Mouse (Mus musculus): Measurements from ENCODE around the gene Smim17.
"Not testable (repeated sequence)": the region's sequence is repeated elsewhere in the genome, so short reads cannot be mapped to it uniquely, and the experiment has no call there.

The Smim17 gene

DNA sequence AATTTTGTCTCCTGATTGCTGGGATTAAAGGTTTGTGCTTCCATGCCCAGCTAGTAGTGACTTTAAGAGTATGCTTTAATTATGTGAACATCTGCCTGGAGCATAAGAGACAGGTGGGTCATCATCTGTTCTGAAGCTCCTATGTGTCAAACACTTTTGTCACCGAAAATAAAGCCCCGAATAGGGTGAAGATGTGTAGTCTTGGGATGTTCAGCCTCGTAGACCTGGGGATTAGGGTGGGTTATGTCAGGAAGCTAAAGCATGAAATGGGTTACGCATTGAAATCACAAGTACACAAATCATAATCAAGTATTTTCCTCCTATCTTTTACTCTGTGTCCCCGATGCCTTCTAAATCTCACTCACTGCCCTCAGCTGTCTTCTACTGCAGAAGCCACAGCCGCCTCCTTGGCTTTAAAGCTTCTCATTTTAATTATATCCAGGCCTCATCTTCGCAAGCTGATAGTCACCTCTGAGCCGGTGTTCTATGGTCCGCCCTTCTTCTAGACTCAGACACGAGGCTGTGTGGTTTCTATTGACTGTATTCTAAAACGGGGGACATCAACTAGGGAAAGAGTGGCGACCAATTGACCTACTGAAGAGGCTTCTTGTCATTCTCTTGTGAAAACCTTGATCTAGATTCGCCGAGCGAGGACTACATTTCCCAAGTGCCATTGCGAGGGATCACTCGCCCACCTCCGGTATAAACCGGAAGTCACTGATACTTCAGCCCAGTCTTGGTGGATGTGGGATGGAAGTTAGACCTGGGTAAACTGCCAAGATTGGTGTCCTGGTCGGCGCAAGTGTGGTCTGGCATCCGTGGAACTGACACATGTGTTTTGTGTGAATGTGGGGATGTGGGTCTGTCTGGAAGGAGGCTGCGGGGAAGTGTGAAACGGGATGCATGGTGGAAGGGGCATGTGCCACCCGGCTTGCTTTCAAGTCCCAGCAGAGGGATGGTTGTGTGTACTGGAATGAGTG, at the start of gene Smim17:
Smim17 (plus strand) TSS at position 720 of the 980 bp plus-strand sequence.
- peak; percentile 35 to 51 for DNase-seq (ENCODE audit: low read depth in 2 of 2, low spot score in 2 of 2)

DNA sequence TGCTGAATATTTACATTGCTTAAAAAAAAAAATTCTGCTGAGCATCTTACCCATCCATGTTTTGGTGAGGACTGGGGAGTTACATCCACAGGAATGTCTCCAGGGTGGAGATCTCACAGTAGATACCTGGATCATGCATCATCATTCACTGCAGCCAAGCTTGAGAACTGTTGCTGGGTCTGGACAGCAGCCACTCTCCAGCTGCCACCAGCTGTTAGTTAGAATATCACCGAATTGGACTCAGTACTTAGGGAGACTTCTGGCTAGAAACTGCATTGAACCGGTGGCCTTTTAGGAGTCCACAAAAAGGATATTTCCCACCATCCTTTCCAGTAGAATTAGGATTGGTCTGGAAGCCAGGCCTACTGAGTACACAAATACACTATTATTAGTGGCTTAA, 40.4 kb upstream of the Smim17 start:
- no peak for DNase-seq (ENCODE audit: low read depth in 2 of 2, low spot score in 2 of 2)

DNA sequence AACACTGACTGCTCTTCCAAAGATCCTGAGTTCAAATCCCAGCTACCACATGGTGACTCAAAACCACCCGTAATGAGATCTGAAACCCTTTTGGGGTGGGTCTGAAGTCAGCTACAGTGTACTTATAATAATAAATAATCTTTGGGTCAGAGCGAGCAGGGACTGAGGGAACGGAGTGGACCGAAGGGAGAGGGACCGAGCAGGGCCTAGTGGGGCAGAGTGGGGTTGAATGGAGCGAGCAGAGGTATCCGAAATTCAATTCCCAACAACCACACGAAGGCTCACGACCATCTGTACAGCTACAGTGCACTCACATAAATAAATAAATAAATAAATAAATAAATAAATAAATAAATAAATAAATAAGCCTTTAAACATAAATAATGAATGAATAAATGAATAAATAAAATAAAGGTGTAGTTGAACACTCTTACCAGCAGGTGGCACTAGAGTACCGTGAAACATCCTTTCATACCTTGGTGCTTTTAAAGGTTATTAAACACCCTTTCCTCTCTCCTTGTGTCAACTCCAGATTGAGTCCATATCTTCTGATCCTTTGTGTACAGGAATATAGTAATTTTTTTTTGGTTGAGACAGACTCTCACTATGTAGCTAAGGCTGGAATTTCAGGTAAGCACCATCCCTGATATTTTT, 39.5 kb upstream of the Smim17 start:
- DNase-seq (ENCODE audit: low read depth in 2 of 2, low spot score in 2 of 2) = peak in 1 of 2 experiments; percentile 41

DNA sequence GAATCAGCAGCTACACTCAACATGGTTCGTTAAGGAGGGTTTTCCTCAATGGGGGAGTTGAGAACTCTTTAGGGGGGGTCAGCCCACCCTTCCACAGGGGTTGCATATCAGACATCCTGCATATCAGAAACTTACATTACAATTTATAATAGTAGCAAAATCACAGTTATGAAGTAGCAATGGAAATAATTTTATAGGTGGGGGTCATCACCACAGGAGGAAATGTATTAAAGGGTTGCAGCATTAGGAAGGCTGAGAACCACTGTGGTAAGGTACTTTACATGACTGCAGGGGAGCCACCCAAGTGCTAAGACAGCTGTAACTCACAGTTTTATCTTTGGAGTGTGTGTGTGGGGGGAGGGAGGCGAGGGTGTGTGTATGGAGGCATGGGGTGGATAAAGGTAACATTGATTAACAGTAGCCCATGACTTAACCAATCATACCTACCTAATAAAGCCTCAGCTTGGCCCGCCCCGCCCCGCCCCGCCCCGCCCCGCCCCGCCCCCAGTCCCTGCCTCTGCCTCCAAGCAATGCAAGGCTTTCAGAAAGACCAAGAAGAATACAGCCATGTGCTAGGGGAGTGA, 37.9 kb upstream of the Smim17 start:
- no peak for DNase-seq (ENCODE audit: low read depth in 2 of 2, low spot score in 2 of 2)

DNA sequence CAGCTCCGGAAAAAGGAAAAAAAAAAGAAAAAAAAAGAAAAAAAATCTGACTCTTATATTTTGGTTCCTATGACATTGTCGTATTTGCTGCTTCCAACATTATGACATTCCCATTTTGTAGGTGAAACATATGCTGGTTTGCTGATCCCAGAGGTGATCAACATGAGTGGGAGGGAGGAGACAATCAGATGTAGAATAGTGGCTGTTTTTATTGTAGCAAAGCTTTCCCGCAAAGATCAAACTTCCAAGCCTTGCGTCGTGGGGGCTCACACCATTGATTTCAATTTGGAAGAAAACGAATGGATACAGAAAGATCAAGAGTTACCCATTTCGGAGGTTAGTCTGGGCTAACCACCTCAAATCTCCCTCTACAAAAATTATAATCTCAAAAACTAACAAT, 36.8 kb upstream of the Smim17 start:
- DNase-seq (ENCODE audit: low read depth in 2 of 2, low spot score in 2 of 2) = no peak

DNA sequence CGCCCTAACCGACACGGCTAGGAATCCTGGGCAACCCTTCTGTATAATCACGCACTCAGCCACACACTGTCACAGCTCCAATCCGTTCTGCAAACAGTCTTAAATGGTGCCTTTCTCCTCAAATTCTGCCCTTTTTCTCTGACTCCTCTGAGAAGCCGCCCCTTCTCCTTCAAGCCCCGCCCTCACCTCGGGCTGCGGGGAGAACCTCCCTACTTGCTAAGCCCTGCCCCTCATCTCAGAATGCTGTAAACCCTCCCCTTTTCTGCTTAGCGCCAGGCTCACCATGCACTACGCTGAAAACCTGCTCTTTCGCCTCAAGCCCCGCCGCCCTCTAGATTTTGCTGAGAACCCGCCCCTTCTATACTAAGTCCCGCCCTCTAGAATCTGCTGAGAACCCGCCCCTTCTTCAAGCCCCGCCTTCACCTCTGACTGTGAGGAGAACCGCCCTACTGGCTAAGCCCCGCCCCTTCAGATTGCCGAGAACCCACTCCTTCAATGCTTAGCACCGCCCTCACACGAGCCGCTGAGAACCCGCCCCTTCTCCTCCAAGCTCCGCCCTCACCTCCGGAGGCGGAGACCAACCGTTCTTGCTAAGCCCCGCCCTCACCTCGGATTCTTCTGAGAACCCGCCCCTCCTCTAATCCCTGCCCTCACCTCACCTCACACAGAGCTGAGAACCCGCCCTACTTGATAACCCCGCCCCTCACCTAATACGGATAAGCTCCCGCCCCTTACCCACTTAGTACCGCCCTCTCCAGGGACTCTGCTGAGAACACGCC, 36.1 kb upstream of the Smim17 start:
- DNase-seq (ENCODE audit: low read depth in 2 of 2, low spot score in 2 of 2) = peak; percentile 96 to 98

DNA sequence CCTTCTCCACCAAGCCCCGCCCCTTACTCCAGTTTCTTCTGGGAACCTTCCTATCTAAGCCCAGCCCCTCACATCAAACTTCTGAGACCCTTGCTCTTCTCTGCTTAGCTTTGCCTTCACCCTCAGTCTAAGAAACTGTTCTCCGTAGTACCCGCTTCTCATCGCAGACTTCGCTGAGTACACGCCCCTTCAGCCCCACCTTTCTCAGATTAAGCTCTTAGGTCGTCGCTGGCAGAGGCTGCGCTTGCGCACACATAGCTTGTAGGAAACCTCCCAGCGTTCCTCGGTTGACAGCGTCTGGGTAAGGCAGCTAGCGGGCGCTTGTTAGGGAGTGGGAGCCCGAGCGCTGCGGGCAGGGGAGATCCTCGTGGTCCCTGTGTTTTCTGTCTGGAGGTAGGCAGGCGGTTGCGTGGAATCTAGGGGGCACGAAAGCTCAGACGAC, 35.4 kb upstream of the Smim17 start, which contains the start of gene Zfp78:
Zfp78 (plus strand) TSS at position 234 of the 442 bp plus-strand sequence.
- no peak for DNase-seq (ENCODE audit: low read depth in 2 of 2, low spot score in 2 of 2)

DNA sequence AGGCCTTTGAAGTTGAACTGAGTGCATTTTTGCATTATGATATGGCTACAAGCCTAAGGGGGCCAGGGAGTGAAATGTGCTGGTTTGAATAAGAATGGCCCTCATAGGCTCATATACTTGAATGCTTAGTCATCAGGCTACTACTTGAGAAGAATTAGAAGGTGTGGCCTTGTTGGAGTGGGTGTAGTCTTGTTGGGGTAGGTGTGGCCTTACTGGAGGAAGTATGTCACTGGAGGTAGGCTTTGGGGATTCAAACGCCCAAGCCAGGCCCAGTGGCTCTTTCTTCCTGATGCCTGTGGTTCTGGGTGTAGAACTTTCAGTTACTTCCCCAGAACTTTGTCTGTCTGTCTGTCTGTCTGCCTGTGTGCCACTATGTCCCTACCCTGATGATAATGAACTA, 33.8 kb upstream of the Smim17 start:
- DNase-seq (ENCODE audit: low read depth in 2 of 2, low spot score in 2 of 2) = no peak

DNA sequence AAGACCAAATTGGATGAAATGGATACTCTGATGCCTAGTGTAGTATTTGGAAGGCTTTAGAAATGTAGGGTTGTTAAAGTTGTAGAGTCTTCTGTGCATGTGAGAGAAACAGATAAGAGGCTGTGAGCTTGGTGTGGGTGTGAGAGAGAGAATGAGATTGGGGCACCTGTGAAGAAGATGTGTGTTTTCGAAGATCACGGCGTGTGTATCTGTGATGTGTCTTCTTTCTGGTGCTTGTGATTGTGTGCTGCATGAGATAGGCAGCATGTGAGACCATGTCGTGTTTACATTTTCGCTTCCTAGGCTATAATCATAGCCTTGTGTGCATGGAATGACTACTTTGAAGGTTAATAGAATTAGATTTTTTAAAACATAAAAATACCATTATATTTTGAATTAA, 31.3 kb upstream of the Smim17 start:
- DNase-seq (ENCODE audit: low read depth in 2 of 2, low spot score in 2 of 2) = no peak

DNA sequence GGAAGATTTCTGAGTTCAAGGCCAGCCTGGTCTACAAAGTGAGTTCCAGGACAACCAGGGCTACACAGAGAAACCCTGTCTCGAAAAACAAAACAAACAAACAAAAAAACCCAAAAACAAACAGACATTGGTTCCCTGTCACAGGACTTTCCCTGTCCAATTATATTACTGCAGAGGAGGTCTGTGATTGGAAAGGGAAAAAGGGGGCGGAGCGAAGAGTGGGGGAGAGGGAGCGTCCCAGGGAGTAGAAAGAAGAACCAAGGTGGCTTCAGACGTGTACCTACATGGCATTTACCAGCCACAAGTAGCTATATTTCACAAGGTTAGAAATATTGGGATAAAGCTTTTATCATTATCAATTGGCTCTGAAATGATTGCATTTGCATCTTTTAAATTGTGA, 30.4 kb upstream of the Smim17 start:
- not testable (repeated sequence) for DNase-seq (ENCODE audit: low read depth in 2 of 2, low spot score in 2 of 2)

DNA sequence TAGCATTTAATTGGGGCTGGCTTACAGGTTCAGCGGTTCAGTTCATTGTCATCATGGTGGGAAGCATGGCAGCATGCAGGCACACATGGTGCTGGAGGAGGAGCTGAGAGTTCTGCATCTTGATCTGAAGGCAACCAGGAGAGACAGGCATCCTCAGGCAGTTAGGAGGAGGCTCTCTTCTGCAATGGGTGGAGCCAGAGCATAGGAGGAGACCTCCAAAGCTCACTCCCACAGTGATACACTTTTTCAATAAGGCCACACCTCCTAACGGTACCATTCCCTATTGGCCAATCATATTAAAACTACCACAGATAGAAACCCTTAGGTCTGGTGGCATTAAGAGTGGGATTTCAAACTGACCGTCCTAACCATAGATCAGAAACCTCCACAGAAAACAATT, 29.1 kb upstream of the Smim17 start:
- no peak for DNase-seq (ENCODE audit: low read depth in 2 of 2, low spot score in 2 of 2)

DNA sequence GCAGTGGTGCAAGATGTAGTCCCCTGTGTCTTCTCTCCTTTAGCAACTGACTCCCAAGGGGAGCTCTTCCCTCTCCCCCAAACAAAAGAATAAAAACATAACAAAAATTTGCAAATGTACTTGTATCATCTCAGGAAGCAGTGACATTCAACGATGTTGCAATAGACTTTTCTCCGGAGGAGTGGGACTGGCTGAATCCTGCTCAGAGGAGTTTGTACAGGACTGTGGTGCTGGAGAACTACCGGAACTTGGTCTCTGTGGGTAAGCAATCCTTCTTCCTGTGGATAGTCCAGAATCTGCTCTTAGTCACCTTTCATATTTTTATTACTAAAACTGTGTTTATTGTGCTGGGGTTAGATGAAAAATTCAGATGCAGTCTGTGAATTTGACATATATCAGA, 25.5 kb upstream of the Smim17 start:
- no peak for DNase-seq (ENCODE audit: low read depth in 2 of 2, low spot score in 2 of 2)

DNA sequence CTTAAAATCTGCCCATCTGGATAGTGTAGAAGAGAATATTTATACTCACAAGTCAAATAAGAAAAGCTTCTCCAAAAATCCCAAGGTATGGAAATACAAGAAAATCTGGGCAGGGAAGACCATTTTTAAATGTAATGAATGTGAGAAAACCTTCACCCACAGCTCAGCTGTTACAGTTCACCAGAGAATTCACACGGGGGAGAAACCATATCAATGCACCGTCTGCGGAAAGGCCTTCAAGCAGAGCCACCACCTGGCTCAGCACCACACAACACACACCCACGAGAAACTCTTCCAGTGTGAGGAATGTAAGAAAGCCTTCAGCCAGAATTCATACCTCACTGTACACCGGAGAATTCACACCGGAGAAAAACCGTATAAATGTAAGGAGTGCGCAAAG, 20.1 kb upstream of the Smim17 start:
- no peak for DNase-seq (ENCODE audit: low read depth in 2 of 2, low spot score in 2 of 2)

DNA sequence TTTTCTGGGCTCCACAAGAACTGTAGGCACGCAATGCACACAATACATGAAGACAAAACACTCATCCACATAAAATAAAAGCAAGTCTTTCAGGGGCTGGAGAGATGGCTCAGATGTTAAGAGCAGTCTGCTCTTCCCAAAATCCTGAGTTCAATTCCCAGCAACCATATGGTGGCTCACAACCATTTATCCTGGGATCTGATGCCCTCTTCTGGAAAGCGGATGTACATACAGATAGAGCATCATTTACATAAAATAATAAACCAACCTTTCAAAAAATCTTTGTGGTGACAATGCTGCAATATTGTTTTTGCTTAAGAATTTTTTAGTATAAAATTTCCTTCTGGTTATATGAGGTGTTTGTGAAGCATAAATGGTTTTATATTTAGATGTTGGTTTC, 17.1 kb upstream of the Smim17 start:
- DNase-seq (ENCODE audit: low read depth in 2 of 2, low spot score in 2 of 2) = no peak

DNA sequence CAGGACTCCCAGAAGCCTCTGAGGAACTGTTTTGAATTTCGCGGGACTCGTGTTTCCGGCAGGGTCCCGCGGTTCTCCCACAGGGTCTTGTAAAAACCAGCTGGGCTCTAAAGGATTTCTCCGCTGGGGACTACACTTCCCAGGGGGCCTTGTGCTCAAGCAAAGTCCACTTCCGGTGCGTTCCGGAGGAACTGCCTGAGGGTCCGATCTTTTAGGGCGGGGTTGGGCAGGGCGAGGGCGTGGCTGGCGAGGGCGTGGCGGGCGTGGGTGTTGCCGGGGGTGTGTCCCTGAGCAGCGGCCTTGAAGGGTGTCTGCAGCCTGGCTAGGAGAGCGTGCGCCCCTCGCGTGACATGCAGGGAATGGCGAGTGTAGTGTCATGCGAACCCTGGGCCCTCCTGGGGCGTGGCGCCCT, 15.5 kb upstream of the Smim17 start, which contains the start of gene Zfp28:
Zfp28 (plus strand) TSS at position 252 of the 412 bp plus-strand sequence.
- peak; percentile 79 to 81 for DNase-seq (ENCODE audit: low read depth in 2 of 2, low spot score in 2 of 2)

DNA sequence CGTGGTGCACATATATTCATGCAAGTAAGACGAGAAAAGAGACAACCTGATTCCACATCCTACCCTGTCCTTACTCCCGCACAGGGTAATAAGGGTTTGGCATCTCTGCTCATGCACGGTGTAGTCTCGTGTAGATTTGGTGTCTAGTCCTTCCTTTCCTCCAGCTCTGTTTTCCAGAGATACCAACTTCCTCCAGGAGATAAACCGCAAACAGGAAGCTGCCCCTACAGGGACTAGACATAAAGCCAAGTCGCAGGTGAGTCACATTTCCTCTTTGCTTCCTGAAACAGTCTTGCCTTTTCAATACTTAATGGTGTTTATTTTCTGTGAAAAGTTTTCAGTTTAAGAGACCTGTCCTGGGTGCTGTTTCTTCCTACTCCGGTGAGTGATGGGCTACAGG, 14.5 kb upstream of the Smim17 start:
- DNase-seq (ENCODE audit: low read depth in 2 of 2, low spot score in 2 of 2) = no peak

DNA sequence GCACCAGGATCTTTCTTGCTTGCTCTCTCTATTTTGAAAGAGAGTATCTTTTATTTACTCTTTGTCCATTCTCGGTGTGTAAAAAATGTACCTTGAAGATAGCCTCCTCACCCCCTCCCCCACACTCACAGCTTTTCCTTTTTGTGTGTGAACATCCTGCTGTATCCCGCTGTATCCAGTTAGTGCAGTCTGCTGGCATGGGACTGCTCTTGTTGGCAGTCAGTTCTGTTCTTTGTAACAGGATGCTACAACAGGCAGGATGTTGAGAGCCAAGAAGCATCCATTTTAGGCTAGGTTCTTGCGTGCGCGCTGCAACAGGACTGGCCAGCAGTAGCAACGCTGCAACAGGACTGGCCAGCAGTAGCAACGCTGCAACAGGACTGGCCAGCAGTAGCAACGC, 11.5 kb upstream of the Smim17 start:
- DNase-seq (ENCODE audit: low read depth in 2 of 2, low spot score in 2 of 2) = no peak

DNA sequence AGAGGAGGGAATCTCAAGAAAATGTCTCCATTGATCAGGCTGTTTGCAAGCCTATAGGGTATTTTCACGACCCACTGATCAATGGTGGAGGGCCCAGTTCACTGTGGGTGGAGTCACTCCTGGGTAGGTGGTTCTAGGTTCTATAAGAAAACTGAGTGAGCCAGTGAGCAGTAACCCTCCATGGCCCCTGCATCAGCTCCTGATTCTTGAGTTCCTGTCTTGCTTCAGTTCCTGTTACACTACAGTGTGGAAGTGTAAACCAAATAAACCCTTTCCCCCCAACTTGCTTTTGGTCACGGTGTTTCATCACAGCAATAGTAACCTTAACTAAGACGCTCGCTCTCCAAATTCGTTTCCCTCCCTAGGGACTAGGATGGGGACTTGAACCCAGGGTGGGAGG, 9.5 kb upstream of the Smim17 start:
- no peak for DNase-seq (ENCODE audit: low read depth in 2 of 2, low spot score in 2 of 2)

DNA sequence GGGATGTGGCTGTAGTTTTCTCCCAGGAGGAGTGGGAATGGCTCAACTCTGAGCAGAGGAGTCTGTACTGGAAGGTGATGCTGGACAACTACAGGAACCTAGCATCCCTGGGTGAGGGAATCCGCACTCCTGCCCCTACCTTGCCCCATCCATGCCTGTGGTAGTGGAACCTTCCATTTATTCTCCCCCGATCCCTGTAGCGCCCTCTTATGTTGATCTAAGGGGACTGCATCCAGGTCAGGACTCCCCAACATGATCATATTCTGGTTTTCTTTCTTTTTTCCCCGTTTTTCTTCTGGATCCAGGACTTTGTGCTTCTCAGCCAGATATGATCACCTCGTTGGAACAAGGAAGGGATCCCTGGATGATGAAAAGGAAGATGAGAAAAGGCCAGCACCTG, 9.1 kb upstream of the Smim17 start:
- DNase-seq (ENCODE audit: low read depth in 2 of 2, low spot score in 2 of 2) = no peak

DNA sequence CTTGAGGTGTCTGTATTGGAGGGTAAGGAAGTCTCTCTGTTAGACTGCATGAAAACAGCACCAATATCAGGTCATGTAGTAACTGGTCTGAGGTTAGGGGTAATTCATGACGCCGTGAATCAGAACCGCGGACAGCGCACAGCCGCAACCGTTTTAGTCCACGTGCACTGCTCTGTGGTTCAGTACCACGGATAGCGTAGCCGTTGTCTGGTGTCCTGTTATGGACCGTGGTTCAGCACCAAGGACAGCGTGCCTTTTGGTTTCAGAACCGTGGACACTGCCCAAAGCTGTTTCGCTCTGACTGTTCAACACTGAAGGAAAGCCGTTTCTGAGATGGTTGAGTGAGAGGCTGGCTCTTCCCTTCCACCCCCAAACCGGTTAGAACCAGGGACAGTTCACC, 11.5 kb downstream of the Smim17 start, which contains the start of gene Gm20715:
Gm20715 (plus strand) TSS at position 235 of the 400 bp plus-strand sequence.
- DNase-seq (ENCODE audit: low read depth in 2 of 2, low spot score in 2 of 2) = peak in 1 of 2 experiments; percentile 18
